Mouse (Mus musculus): ENCODE measurements around the gene Tnfaip8l2. TPM values are rescaled to one million over a fixed set of nuclear protein-coding genes. Genes with fewer than 3 reads are reported as not detected.
A peak's percentile ranks its signal among the peaks of the same experiment; 100 is the strongest.
"Not testable (repeated sequence)": the region's sequence is repeated elsewhere in the genome, so short reads cannot be mapped to it uniquely, and the experiment has no call there.

The Tnfaip8l2 gene
- polyA plus RNA-seq, 1 experiment from 2014 or later = 2.5 TPM

- no peak overlapping the region for H3K9ac ChIP-seq
- no peak overlapping the region for H3K27ac ChIP-seq
- 88% methylated on average over 2 of the region's 2 CpGs for WGBS
- H3K36me3 ChIP-seq = peaks cover 62% of the 10 kb centered on the region
- H3K27me3 ChIP-seq = no peaks in the 10 kb centered on the region
- H3K4me2 ChIP-seq = no peak overlapping the region
- H3K4me3 ChIP-seq = no peak overlapping the region
- H3K4me1 ChIP-seq (replicated peaks) = 0 out of 2 replicates have a peak, but pooled peaks cover 4% of the 10 kb centered on the region
- H3K9me3 ChIP-seq (replicated peaks) = no peaks in the 10 kb centered on the region
- no peak for ATAC-seq (replicated peaks; ENCODE audit: insufficient number of reproducible peaks, insufficient read depth, low FRiP score, low read depth)
Observed at GRCm38 (mm10) chr3:95117751-95118150, 24.4 kb downstream of the Tnfaip8l2 start.

GRCm38 (mm10) chr3:95112760-95113159 is 29.4 kb downstream of the Tnfaip8l2 start:
- Histone ChIP-seq H3K27ac (no peak overlapping the region), H3K4me3 (no peak overlapping the region), H3K9ac (no peak overlapping the region), H3K9me3 (replicated peaks) (no peaks in the 10 kb centered on the region), H3K36me3 (peaks cover 15% of the 10 kb centered on the region; the same call in 1 of the 2 replicates), H3K4me2 (no peak overlapping the region), H3K4me1 (replicated peaks) (peaks cover 18% of the 10 kb centered on the region), H3K27me3 (no peaks in the 10 kb centered on the region)
- 96% methylated on average over 1 of the region's 1 CpGs for WGBS
- ATAC-seq (replicated peaks; ENCODE audit: insufficient number of reproducible peaks, insufficient read depth, low FRiP score, low read depth) = no peak

GRCm38 (mm10) chr3:95110911-95111726 is 31.0 kb downstream of the Tnfaip8l2 start, which contains the start of gene Vps72:
Gene Vps72, plus strand, starts transcription at chr3:95111022.
- Histone ChIP-seq H3K27ac (peak within 1 kb of the TSS; percentile 98), H3K4me3 (peak within 1 kb of the TSS; percentile 86), H3K36me3 (0 out of 2 replicates have a peak, but pooled peaks cover 12% of the 10 kb centered on the region), H3K4me2 (peak within 1 kb of the TSS; percentile 57), H3K4me1 (replicated peaks) (peaks cover 18% of the 10 kb centered on the region), H3K9ac (peak within 1 kb of the TSS; percentile 85), H3K9me3 (replicated peaks) (no peaks in the 10 kb centered on the region), H3K27me3 (no peaks in the 10 kb centered on the region)
- ATAC-seq (replicated peaks; ENCODE audit: insufficient number of reproducible peaks, insufficient read depth, low FRiP score, low read depth) = peak; percentile 65
- WGBS = under 1% methylated on average over 54 of the region's 54 CpGs

GRCm38 (mm10) chr3:95107898-95108297 is 34.3 kb downstream of the Tnfaip8l2 start:
- no peak for ATAC-seq (replicated peaks; ENCODE audit: insufficient number of reproducible peaks, insufficient read depth, low FRiP score, low read depth)
- 0 out of 2 replicates have a peak, but pooled peaks cover 3% of the 10 kb centered on the region for H3K36me3 ChIP-seq
- H3K9me3 ChIP-seq (replicated peaks) = no peaks in the 10 kb centered on the region
- WGBS = 58% methylated on average over 2 of the region's 2 CpGs
- H3K27ac ChIP-seq = no peak overlapping the region
- no peak overlapping the region for H3K9ac ChIP-seq
- H3K4me2 ChIP-seq = no peak overlapping the region
- no peak overlapping the region for H3K4me3 ChIP-seq
- no peaks in the 10 kb centered on the region for H3K27me3 ChIP-seq
- H3K4me1 ChIP-seq (replicated peaks) = peaks cover 27% of the 10 kb centered on the region

GRCm38 (mm10) chr3:95107308-95107707 is 34.9 kb downstream of the Tnfaip8l2 start:
- H3K9ac ChIP-seq; ATAC-seq (replicated peaks; ENCODE audit: insufficient number of reproducible peaks, insufficient read depth, low FRiP score, low read depth); H3K9me3 ChIP-seq (replicated peaks); H3K36me3 ChIP-seq; H3K27ac ChIP-seq; H3K27me3 ChIP-seq: not testable (repeated sequence)
- Histone ChIP-seq H3K4me1 (replicated peaks) (peaks cover 24% of the 10 kb centered on the region), H3K4me3 (peak overlapping the region; percentile 73), H3K4me2 (peak overlapping the region; percentile 63)

- Histone ChIP-seq H3K4me3 (peak within 1 kb of the TSS; percentile 73), H3K27me3 (no peaks in the 10 kb centered on the region), H3K9me3 (replicated peaks) (no peaks in the 10 kb centered on the region), H3K4me1 (replicated peaks) (peaks cover 18% of the 10 kb centered on the region), H3K27ac (peak within 1 kb of the TSS; percentile 87), H3K9ac (peak within 1 kb of the TSS; percentile 87), H3K36me3 (0 out of 2 replicates have a peak, but pooled peaks cover 3% of the 10 kb centered on the region), H3K4me2 (peak within 1 kb of the TSS; percentile 77)
- WGBS = under 1% methylated on average over 51 of the region's 51 CpGs
- peak; percentile 90 for ATAC-seq (replicated peaks; ENCODE audit: insufficient number of reproducible peaks, insufficient read depth, low FRiP score, low read depth)
Observed at GRCm38 (mm10) chr3:95106338-95107117, 35.6 kb downstream of the Tnfaip8l2 start, which contains the start of gene Pip5k1a. Gene Pip5k1a, minus strand, starts transcription at chr3:95106930.

- Histone ChIP-seq H3K9me3 (replicated peaks) (no peaks in the 10 kb centered on the region), H3K27me3 (no peaks in the 10 kb centered on the region), H3K4me1 (replicated peaks) (peaks cover 18% of the 10 kb centered on the region), H3K36me3 (0 out of 2 replicates have a peak, but pooled peaks cover 3% of the 10 kb centered on the region), H3K4me3 (peak overlapping the region; percentile 73), H3K4me2 (peak overlapping the region; percentile 77), H3K9ac (peak overlapping the region; percentile 87), H3K27ac (peak overlapping the region; percentile 87)
- ATAC-seq (replicated peaks; ENCODE audit: insufficient number of reproducible peaks, insufficient read depth, low FRiP score, low read depth) = no peak
- under 1% methylated on average over 16 of the region's 16 CpGs for WGBS
Observed at GRCm38 (mm10) chr3:95105586-95106337, 36.4 kb downstream of the Tnfaip8l2 start.

GRCm38 (mm10) chr3:95105121-95105520 is 37.0 kb downstream of the Tnfaip8l2 start:
- Histone ChIP-seq H3K27ac (peak overlapping the region; percentile 87), H3K9me3 (replicated peaks) (no peaks in the 10 kb centered on the region), H3K4me2 (peak overlapping the region; percentile 77), H3K4me1 (replicated peaks) (peaks cover 13% of the 10 kb centered on the region), H3K9ac (peak overlapping the region; percentile 87), H3K27me3 (no peaks in the 10 kb centered on the region), H3K36me3 (0 out of 2 replicates have a peak, but pooled peaks cover 3% of the 10 kb centered on the region), H3K4me3 (peak overlapping the region; percentile 73)
- 19% methylated on average over 4 of the region's 4 CpGs for WGBS
- ATAC-seq (replicated peaks; ENCODE audit: insufficient number of reproducible peaks, insufficient read depth, low FRiP score, low read depth) = no peak

GRCm38 (mm10) chr3:95100854-95101253 is 41.3 kb downstream of the Tnfaip8l2 start:
- no peak overlapping the region for H3K4me3 ChIP-seq
- no peak overlapping the region for H3K9ac ChIP-seq
- H3K36me3 ChIP-seq = 0 out of 2 replicates have a peak, but pooled peaks cover 3% of the 10 kb centered on the region
- 36% methylated on average over 2 of the region's 2 CpGs for WGBS
- no peaks in the 10 kb centered on the region for H3K9me3 ChIP-seq (replicated peaks)
- H3K4me2 ChIP-seq = no peak overlapping the region
- H3K27me3 ChIP-seq = no peaks in the 10 kb centered on the region
- H3K27ac ChIP-seq = no peak overlapping the region
- no peak for ATAC-seq (replicated peaks; ENCODE audit: insufficient number of reproducible peaks, insufficient read depth, low FRiP score, low read depth)
- H3K4me1 ChIP-seq (replicated peaks) = peaks cover 17% of the 10 kb centered on the region

Data from heart, embryonic 15.5 days (tissue).